Mouse (Mus musculus): Measurements from ENCODE around the gene Med10. TPM values are rescaled to one million over a fixed set of nuclear protein-coding genes. Genes with fewer than 3 reads are reported as not detected.
A peak's percentile ranks its signal among the peaks of the same experiment; 100 is the strongest.

The Med10 gene
- polyA plus RNA-seq, 1 experiment from 2014 or later: 112 TPM

- no peak overlapping the region for H3K27ac ChIP-seq (replicated peaks; ENCODE audit: low read depth, low read length)
- ATAC-seq (ENCODE audit: low read depth) (no peak), DNase-seq (ENCODE audit: low spot score) (no peak)
- no peaks in the 10 kb centered on the region for H3K27me3 ChIP-seq (replicated peaks; ENCODE audit: control insufficient read depth, insufficient read depth, low read length)
- H3K4me2 ChIP-seq (ENCODE audit: low read depth, low read length): no peak overlapping the region
- no peaks in the 10 kb centered on the region for H3K36me3 ChIP-seq (ENCODE audit: control insufficient read depth, insufficient read depth, low read length)
- WGBS: 88% methylated on average over 19 of the region's 19 CpGs
- H3K9ac ChIP-seq (ENCODE audit: low read depth, low read length): no peak overlapping the region
- no peaks in the 10 kb centered on the region for H3K4me1 ChIP-seq (ENCODE audit: control insufficient read depth, insufficient read depth, low read length)
- H3K9me3 ChIP-seq (ENCODE audit: control insufficient read depth, low read length): no peaks in the 10 kb centered on the region
- H3K4me3 ChIP-seq (ENCODE audit: low read depth, low read length): no peak overlapping the region
Observed at GRCm38 (mm10) chr13:69778221-69778620, 24.0 kb upstream of the Med10 start.

- H3K9me3 ChIP-seq (ENCODE audit: control insufficient read depth, low read length): no peaks in the 10 kb centered on the region
- no peak overlapping the region for H3K4me3 ChIP-seq (ENCODE audit: low read depth, low read length)
- no peaks in the 10 kb centered on the region for H3K36me3 ChIP-seq (ENCODE audit: control insufficient read depth, insufficient read depth, low read length)
- H3K9ac ChIP-seq (ENCODE audit: low read depth, low read length): no peak overlapping the region
- 70% methylated on average over 5 of the region's 5 CpGs for WGBS
- H3K27me3 ChIP-seq (replicated peaks; ENCODE audit: control insufficient read depth, insufficient read depth, low read length): no peaks in the 10 kb centered on the region
- H3K4me1 ChIP-seq (ENCODE audit: control insufficient read depth, insufficient read depth, low read length): no peaks in the 10 kb centered on the region
- no peak overlapping the region for H3K27ac ChIP-seq (replicated peaks; ENCODE audit: low read depth, low read length)
- DNase-seq (ENCODE audit: low spot score) (peak; percentile 13), ATAC-seq (ENCODE audit: low read depth) (no peak)
- no peak overlapping the region for H3K4me2 ChIP-seq (ENCODE audit: low read depth, low read length)
Observed at GRCm38 (mm10) chr13:69788704-69789103, 13.5 kb upstream of the Med10 start.

DNA sequence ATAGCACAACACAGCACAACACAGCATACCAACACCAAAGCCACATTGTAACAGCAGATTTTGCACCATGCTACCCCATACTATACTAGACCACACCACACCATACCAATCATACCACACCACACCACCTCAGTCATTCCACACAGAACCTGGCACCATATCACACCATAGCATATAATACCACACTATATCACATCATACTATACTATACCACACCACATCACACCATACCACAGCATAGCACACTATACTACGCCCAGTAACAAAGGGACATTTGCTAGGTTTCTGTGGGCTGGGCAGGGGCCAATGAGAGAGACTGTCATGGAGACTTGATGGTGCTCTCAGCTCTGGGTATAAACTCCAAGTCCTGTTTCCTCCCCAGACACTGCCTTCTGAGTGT, 10.4 kb upstream of the Med10 start:
- Histone ChIP-seq H3K4me3 (ENCODE audit: low read depth, low read length) (no peak overlapping the region), H3K4me2 (ENCODE audit: low read depth, low read length) (no peak overlapping the region), H3K27ac (replicated peaks; ENCODE audit: low read depth, low read length) (no peak overlapping the region), H3K4me1 (ENCODE audit: control insufficient read depth, insufficient read depth, low read length) (no peaks in the 10 kb centered on the region), H3K27me3 (replicated peaks; ENCODE audit: control insufficient read depth, insufficient read depth, low read length) (no peaks in the 10 kb centered on the region), H3K9me3 (ENCODE audit: control insufficient read depth, low read length) (no peaks in the 10 kb centered on the region), H3K9ac (ENCODE audit: low read depth, low read length) (no peak overlapping the region), H3K36me3 (ENCODE audit: control insufficient read depth, insufficient read depth, low read length) (no peaks in the 10 kb centered on the region)
- 85% methylated on average over 1 of the region's 1 CpGs for whole genome bisulfite sequencing
- DNase-seq (ENCODE audit: low spot score) (no peak), ATAC-seq (ENCODE audit: low read depth) (no peak)

DNA sequence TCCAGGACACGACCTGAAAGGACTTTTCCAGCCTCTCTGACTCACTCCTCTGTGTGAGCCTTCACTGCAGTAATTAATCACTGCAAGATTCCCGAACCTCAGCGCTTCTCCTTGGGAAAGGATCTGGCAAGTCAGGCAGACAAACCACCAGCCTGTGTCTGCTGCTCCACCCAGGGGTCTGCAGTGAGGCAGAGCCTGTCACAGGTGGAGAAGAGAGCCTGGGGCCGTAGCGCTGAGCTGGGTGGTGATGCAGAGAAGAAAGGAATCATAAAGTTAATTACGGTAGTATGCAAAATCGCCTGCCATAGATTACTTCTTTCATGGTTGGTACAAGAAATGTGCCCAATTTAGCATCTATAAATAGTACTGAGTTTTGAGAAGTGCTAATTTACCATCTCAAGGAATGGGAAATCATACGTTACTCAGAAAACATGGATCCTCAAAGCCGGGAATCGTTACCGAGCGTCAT, 9.6 kb upstream of the Med10 start:
- H3K4me1 ChIP-seq (ENCODE audit: control insufficient read depth, insufficient read depth, low read length): no peaks in the 10 kb centered on the region
- ATAC-seq (ENCODE audit: low read depth) (no peak), DNase-seq (ENCODE audit: low spot score) (peak; percentile 15)
- H3K9ac ChIP-seq (ENCODE audit: low read depth, low read length): no peak overlapping the region
- no peak overlapping the region for H3K4me2 ChIP-seq (ENCODE audit: low read depth, low read length)
- H3K27ac ChIP-seq (replicated peaks; ENCODE audit: low read depth, low read length): no peak overlapping the region
- no peak overlapping the region for H3K4me3 ChIP-seq (ENCODE audit: low read depth, low read length)
- H3K27me3 ChIP-seq (replicated peaks; ENCODE audit: control insufficient read depth, insufficient read depth, low read length): no peaks in the 10 kb centered on the region
- H3K36me3 ChIP-seq (ENCODE audit: control insufficient read depth, insufficient read depth, low read length): no peaks in the 10 kb centered on the region
- 62% methylated on average over 12 of the region's 12 CpGs for WGBS
- no peaks in the 10 kb centered on the region for H3K9me3 ChIP-seq (ENCODE audit: control insufficient read depth, low read length)

DNA sequence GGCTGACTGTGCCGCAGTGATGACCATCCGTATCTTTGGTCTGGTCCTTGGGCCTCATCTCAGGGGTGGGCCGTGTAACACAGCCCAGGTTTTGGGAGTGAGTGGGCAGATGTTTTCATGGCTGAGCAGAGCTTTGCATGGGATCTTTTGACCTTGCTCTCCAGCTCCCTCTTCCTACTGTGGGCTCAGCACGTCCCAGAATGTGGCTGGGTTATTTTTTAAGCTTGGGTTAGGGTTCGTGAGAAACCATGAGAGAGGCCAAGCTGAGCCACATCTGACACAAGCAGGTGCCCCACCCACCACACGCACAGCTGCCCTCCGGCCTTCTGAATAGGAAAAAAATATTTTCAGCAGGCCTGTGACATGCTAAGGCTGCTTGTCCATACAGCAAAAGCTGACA, 7.4 kb upstream of the Med10 start:
- WGBS: 64% methylated on average over 7 of the region's 7 CpGs
- Histone ChIP-seq H3K9ac (ENCODE audit: low read depth, low read length) (no peak overlapping the region), H3K27me3 (replicated peaks; ENCODE audit: control insufficient read depth, insufficient read depth, low read length) (no peaks in the 10 kb centered on the region), H3K9me3 (ENCODE audit: control insufficient read depth, low read length) (no peaks in the 10 kb centered on the region), H3K4me3 (ENCODE audit: low read depth, low read length) (no peak overlapping the region), H3K36me3 (ENCODE audit: control insufficient read depth, insufficient read depth, low read length) (no peaks in the 10 kb centered on the region), H3K27ac (replicated peaks; ENCODE audit: low read depth, low read length) (no peak overlapping the region), H3K4me2 (ENCODE audit: low read depth, low read length) (no peak overlapping the region), H3K4me1 (ENCODE audit: control insufficient read depth, insufficient read depth, low read length) (no peaks in the 10 kb centered on the region)
- ATAC-seq (ENCODE audit: low read depth) (no peak), DNase-seq (ENCODE audit: low spot score) (no peak)

GRCm38 (mm10) chr13:69809681-69810611, 7.8 kb downstream of the Med10 start:
- peak overlapping the region; percentile 90 for H3K9ac ChIP-seq (ENCODE audit: low read depth, low read length)
- peaks cover 31% of the 10 kb centered on the region for H3K36me3 ChIP-seq (ENCODE audit: control insufficient read depth, insufficient read depth, low read length)
- ATAC-seq (ENCODE audit: low read depth) (peak; percentile 97), DNase-seq (ENCODE audit: low spot score) (peak; percentile 90)
- H3K27ac ChIP-seq (replicated peaks; ENCODE audit: low read depth, low read length): peak overlapping the region; percentile 52
- no peaks in the 10 kb centered on the region for H3K9me3 ChIP-seq (ENCODE audit: control insufficient read depth, low read length)
- 2% methylated on average over 41 of the region's 55 CpGs for WGBS
- peaks cover 10% of the 10 kb centered on the region for H3K4me1 ChIP-seq (ENCODE audit: control insufficient read depth, insufficient read depth, low read length)
- H3K4me2 ChIP-seq (ENCODE audit: low read depth, low read length): peak overlapping the region; percentile 78
- H3K27me3 ChIP-seq (replicated peaks; ENCODE audit: control insufficient read depth, insufficient read depth, low read length): no peaks in the 10 kb centered on the region
- peak overlapping the region; percentile 97 for H3K4me3 ChIP-seq (ENCODE audit: low read depth, low read length)

DNA sequence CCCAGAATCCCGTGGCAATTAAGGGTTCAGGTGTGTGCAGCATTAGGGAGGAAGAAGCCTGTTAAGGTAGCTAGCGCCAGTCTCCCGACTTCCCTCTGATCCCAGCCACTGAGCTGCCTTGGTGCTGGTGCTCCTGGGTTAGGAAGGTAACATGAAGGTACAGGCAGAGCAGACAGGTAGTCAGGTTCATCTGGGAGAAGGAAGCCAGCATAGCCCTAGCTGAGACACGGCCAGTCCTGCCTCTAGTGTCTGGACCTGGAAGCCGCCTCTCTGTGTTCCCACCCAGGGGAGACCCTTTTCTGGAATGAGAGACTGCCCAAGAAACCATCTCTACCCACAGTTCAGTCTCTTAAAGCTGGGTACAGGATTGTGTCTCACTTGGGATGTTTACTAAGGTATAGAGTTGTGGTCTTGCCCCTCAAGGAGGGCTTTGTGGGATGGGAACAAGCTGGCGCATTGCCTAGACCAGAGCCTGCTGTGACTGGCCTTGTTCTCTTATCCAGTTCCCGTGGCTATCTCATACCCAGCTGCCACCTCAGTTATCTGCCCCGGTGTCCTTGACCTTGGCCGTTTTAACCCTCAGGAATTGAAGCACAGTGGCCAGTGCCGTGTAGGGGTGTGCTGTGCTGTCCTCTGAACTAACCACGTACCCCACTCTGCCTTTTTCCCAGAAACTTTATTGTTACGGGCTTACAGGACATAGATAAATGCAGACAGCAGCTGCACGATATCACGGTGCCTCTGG, 8.9 kb downstream of the Med10 start:
- Histone ChIP-seq H3K27me3 (replicated peaks; ENCODE audit: control insufficient read depth, insufficient read depth, low read length) (no peaks in the 10 kb centered on the region), H3K9me3 (ENCODE audit: control insufficient read depth, low read length) (no peaks in the 10 kb centered on the region), H3K4me3 (ENCODE audit: low read depth, low read length) (peak overlapping the region; percentile 97), H3K9ac (ENCODE audit: low read depth, low read length) (peak overlapping the region; percentile 90), H3K4me2 (ENCODE audit: low read depth, low read length) (peak overlapping the region; percentile 78), H3K27ac (replicated peaks; ENCODE audit: low read depth, low read length) (no peak overlapping the region), H3K36me3 (ENCODE audit: control insufficient read depth, insufficient read depth, low read length) (peaks cover 42% of the 10 kb centered on the region), H3K4me1 (ENCODE audit: control insufficient read depth, insufficient read depth, low read length) (peaks cover 10% of the 10 kb centered on the region)
- 88% methylated on average over 14 of the region's 14 CpGs for WGBS
- ATAC-seq (ENCODE audit: low read depth): no peak
- no peak for DNase-seq (ENCODE audit: low spot score)

GRCm38 (mm10) chr13:69813870-69814269, 11.7 kb downstream of the Med10 start:
- no peak overlapping the region for H3K27ac ChIP-seq (replicated peaks; ENCODE audit: low read depth, low read length)
- H3K9me3 ChIP-seq (ENCODE audit: control insufficient read depth, low read length): no peaks in the 10 kb centered on the region
- ATAC-seq (ENCODE audit: low read depth) (no peak), DNase-seq (ENCODE audit: low spot score) (no peak)
- H3K4me1 ChIP-seq (ENCODE audit: control insufficient read depth, insufficient read depth, low read length): peaks cover 10% of the 10 kb centered on the region
- 86% methylated on average over 5 of the region's 5 CpGs for WGBS
- no peak overlapping the region for H3K9ac ChIP-seq (ENCODE audit: low read depth, low read length)
- no peak overlapping the region for H3K4me3 ChIP-seq (ENCODE audit: low read depth, low read length)
- no peaks in the 10 kb centered on the region for H3K27me3 ChIP-seq (replicated peaks; ENCODE audit: control insufficient read depth, insufficient read depth, low read length)
- H3K36me3 ChIP-seq (ENCODE audit: control insufficient read depth, insufficient read depth, low read length): peaks cover 50% of the 10 kb centered on the region
- no peak overlapping the region for H3K4me2 ChIP-seq (ENCODE audit: low read depth, low read length)
